11 mouse cellular contexts compared by ENCODE assay signal in genomic region chr11:116620073-116620472, GRCm38 (mm10). TPM values are rescaled to one million over a fixed set of nuclear protein-coding genes. Genes with fewer than 3 reads are reported as not detected.
DNase-seq lines count a peak whose midpoint lies in the region; ATAC-seq and TF ChIP-seq lines count a peak whose summit lies in the region.
"Had no signal": no experiment of that assay in that cellular context is flagged by ENCODE, and none has a peak within 500 bp of the region (broad histone marks: within the 10 kb centered on the region; RNA-seq: fewer than 3 reads in every experiment).

No protein-coding gene starts in this region.

- 0 out of 2 replicates have a peak overlapping the region, but pooled peaks have one; percentile 5 for H3K4me2 ChIP-seq in heart, embryonic 14.5 days (ENCODE audit: low read length)
- no peak overlapping the region for H3K4me2 ChIP-seq in embryonic facial prominence, embryonic 14.5 days (ENCODE audit: low read depth, low read length)
- no peak overlapping the region for H3K4me2 ChIP-seq in kidney, embryonic 16.5 days (replicated peaks; ENCODE audit: low read depth, low read length)

- WGBS in heart, embryonic 14.5 days, result 15% methylated on average over 9 of the region's 9 CpGs
- 32% methylated on average over 8 of the region's 9 CpGs for WGBS in embryonic facial prominence, embryonic 14.5 days
- WGBS in lung, adult 2 months, result 39% methylated on average over 9 of the region's 9 CpGs
- 29% methylated on average over 9 of the region's 9 CpGs for WGBS in kidney, embryonic 16.5 days

- no peaks in the 10 kb centered on the region for H3K9me3 ChIP-seq in heart, embryonic 14.5 days (ENCODE audit: control insufficient read depth, low read length)
- H3K9me3 ChIP-seq in embryonic facial prominence, embryonic 14.5 days (ENCODE audit: control insufficient read depth, low read length), result no peaks in the 10 kb centered on the region
- no peaks in the 10 kb centered on the region for H3K9me3 ChIP-seq in kidney, embryonic 16.5 days (ENCODE audit: low read length)
- H3K9me3 ChIP-seq: limb, embryonic 12.5 days had no signal

- no peak overlapping the region for H3K27ac ChIP-seq in heart, embryonic 14.5 days (replicated peaks in 1 of 2; ENCODE audit: control insufficient read depth in 1 of 2, insufficient read depth in 1 of 2, low read depth in 2 of 2, low read length in 2 of 2)
- no peak overlapping the region for H3K27ac ChIP-seq in embryonic facial prominence, embryonic 14.5 days (replicated peaks; ENCODE audit: low read depth, low read length)
- H3K27ac ChIP-seq in kidney, embryonic 16.5 days (ENCODE audit: low read length), result no peak overlapping the region
- H3K27ac ChIP-seq: limb, embryonic 12.5 days had no signal

- peaks cover 61 to 77% of the 10 kb centered on the region in 2 experiments for H3K4me1 ChIP-seq in heart, embryonic 14.5 days (ENCODE audit: control insufficient read depth in 2 of 2, insufficient read depth in 2 of 2, low read length in 2 of 2)
- peaks cover 24% of the 10 kb centered on the region for H3K4me1 ChIP-seq in embryonic facial prominence, embryonic 14.5 days (ENCODE audit: control insufficient read depth, insufficient read depth, low read length)
- H3K4me1 ChIP-seq in lung, adult 2 months (ENCODE audit: control insufficient read depth, insufficient read depth, low read length), result peaks cover 72% of the 10 kb centered on the region
- peaks cover 68% of the 10 kb centered on the region for H3K4me1 ChIP-seq in kidney, embryonic 16.5 days (ENCODE audit: insufficient read depth, low read length)

- no peaks in the 10 kb centered on the region for H3K27me3 ChIP-seq in heart, embryonic 14.5 days (ENCODE audit: control insufficient read depth, insufficient read depth, low read length)
- H3K27me3 ChIP-seq in embryonic facial prominence, embryonic 14.5 days (replicated peaks; ENCODE audit: control insufficient read depth, insufficient read depth, low read length), result peaks cover 3% of the 10 kb centered on the region; the same call in 1 of the 2 replicates
- H3K27me3 ChIP-seq in kidney, embryonic 16.5 days (ENCODE audit: insufficient read depth, low read length), result no peaks in the 10 kb centered on the region

- no peak for DNase-seq in heart, postnatal 4 days
- peak; percentile 60 for DNase-seq in ES-CJ7 (ENCODE audit: low read depth, low spot score)
- DNase-seq in embryonic facial prominence, embryonic 14.5 days (ENCODE audit: low spot score), result peak; percentile 48
- peak; percentile 65 for DNase-seq in lung, adult 2 months
- DNase-seq in right cerebral cortex, postnatal 4 days, result no peak
- DNase-seq in kidney, adult 11 months, result no peak
- DNase-seq: thymus, adult 18-20 months had no signal

- no peak overlapping the region for H3K4me3 ChIP-seq in heart, embryonic 14.5 days (ENCODE audit: control insufficient read depth in 1 of 2, insufficient read depth in 1 of 2, low read depth in 1 of 2, low read length in 2 of 2)
- H3K4me3 ChIP-seq in embryonic facial prominence, embryonic 14.5 days (ENCODE audit: low read depth, low read length), result no peak overlapping the region
- H3K4me3 ChIP-seq in lung, adult 2 months (replicated peaks; ENCODE audit: extremely low read depth, low read depth, low read length), result no peak overlapping the region
- no peak overlapping the region for H3K4me3 ChIP-seq in kidney, embryonic 16.5 days (ENCODE audit: low read length)
- H3K4me3 ChIP-seq: limb, embryonic 12.5 days had no signal

- no peak for TF ChIP-seq CTCF in lung, adult 2 months (IDR thresholded peaks at IDR 0.05; ENCODE audit: insufficient read depth, low read length)

- TF ChIP-seq POLR2A in lung, adult 2 months (IDR thresholded peaks at IDR 0.05; ENCODE audit: borderline replicate concordance, extremely low read depth, low read depth, low read length), result no peak

- peak overlapping the region; percentile 19; the same call in 1 of the 2 replicates for H3K9ac ChIP-seq in heart, embryonic 14.5 days (ENCODE audit: low read length)
- H3K9ac ChIP-seq in embryonic facial prominence, embryonic 14.5 days (ENCODE audit: low read depth, low read length), result no peak overlapping the region
- no peak overlapping the region for H3K9ac ChIP-seq in kidney, embryonic 16.5 days (replicated peaks; ENCODE audit: low read length)
- H3K9ac ChIP-seq: limb, embryonic 12.5 days had no signal

- no peaks in the 10 kb centered on the region for H3K36me3 ChIP-seq in heart, embryonic 14.5 days (ENCODE audit: control insufficient read depth, insufficient read depth, low read length)
- H3K36me3 ChIP-seq in embryonic facial prominence, embryonic 14.5 days (ENCODE audit: control insufficient read depth, insufficient read depth, low read length), result no peaks in the 10 kb centered on the region
- no peaks in the 10 kb centered on the region for H3K36me3 ChIP-seq in kidney, embryonic 16.5 days (ENCODE audit: insufficient read depth, low read length)
- H3K36me3 ChIP-seq: limb, embryonic 12.5 days had no signal

- no peak for ATAC-seq in heart, embryonic 14.5 days (ENCODE audit: insufficient number of reproducible peaks, insufficient read depth, low FRiP score, low read depth)
- no peak for ATAC-seq in embryonic facial prominence, embryonic 14.5 days (ENCODE audit: low read depth)
- ATAC-seq in kidney, embryonic 16.5 days (ENCODE audit: low FRiP score, low TSS enrichment), result no peak

RNA-seq across cellular contexts. Expression of gene Rhbdf2, which starts 6.7 kb away (rescaled TPM):
- polyA plus RNA-seq in heart, embryonic 14.5 days (2014; fragmentation: Nextera tagmentation; extraction: Ambion mirVana), result 6.4 and 6.6 TPM in 2 replicates
- total RNA-seq in heart, postnatal 4 days (2021), result 10 to 100 TPM; 16.4 to 17.5 TPM
- polyA plus RNA-seq in embryonic facial prominence, embryonic 14.5 days (2014; fragmentation: Nextera tagmentation; extraction: Ambion mirVana), result 3.6 and 4.4 TPM in 2 replicates
- polyA plus RNA-seq in lung, adult 2 months (2012; rRNA removed), result 82.2 and 87.8 TPM in 2 replicates
- 11.4 and 12.8 TPM in 2 replicates for polyA plus RNA-seq in kidney, embryonic 16.5 days (2015; fragmentation: Nextera tagmentation; extraction: Ambion mirVana)

RNA-seq across cellular contexts. Expression of gene Prcd, which starts 33.3 kb away (rescaled TPM):
- 1.3 and 1.9 TPM in 2 replicates for polyA plus RNA-seq in heart, embryonic 14.5 days (2014; fragmentation: Nextera tagmentation; extraction: Ambion mirVana)
- 1 to 10 TPM; 1.1 to 1.5 TPM for total RNA-seq in heart, postnatal 4 days (2021)
- polyA plus RNA-seq in embryonic facial prominence, embryonic 14.5 days (2014; fragmentation: Nextera tagmentation; extraction: Ambion mirVana), result 0.84 and 2.3 TPM in 2 replicates
- 2.8 and 5.6 TPM in 2 replicates for polyA plus RNA-seq in lung, adult 2 months (2012; rRNA removed)
- 1.3 and 1.5 TPM in 2 replicates for polyA plus RNA-seq in kidney, embryonic 16.5 days (2015; fragmentation: Nextera tagmentation; extraction: Ambion mirVana)

RNA-seq across cellular contexts. Expression of gene Aanat, which starts 33.8 kb away (rescaled TPM):
- 0.28 TPM in 1 of 2 replicates, not detected in the other for polyA plus RNA-seq in heart, embryonic 14.5 days (2014; fragmentation: Nextera tagmentation; extraction: Ambion mirVana)
- total RNA-seq in heart, postnatal 4 days (2021), result not detected
- polyA plus RNA-seq in embryonic facial prominence, embryonic 14.5 days (2014; fragmentation: Nextera tagmentation; extraction: Ambion mirVana), result not detected in 2 replicates
- polyA plus RNA-seq in lung, adult 2 months (2012; rRNA removed), result 0.15 TPM in 1 of 2 replicates, not detected in the other
- not detected in 2 replicates for polyA plus RNA-seq in kidney, embryonic 16.5 days (2015; fragmentation: Nextera tagmentation; extraction: Ambion mirVana)
- polyA plus RNA-seq: intestine, embryonic 14.5 days; limb, embryonic 12.5 days had no signal

RNA-seq across cellular contexts. Expression of gene Cygb, which starts 34.0 kb away (rescaled TPM):
- 5.8 and 6.7 TPM in 2 replicates for polyA plus RNA-seq in heart, embryonic 14.5 days (2014; fragmentation: Nextera tagmentation; extraction: Ambion mirVana)
- 10 to 100 TPM; 46.2 to 57.9 TPM for total RNA-seq in heart, postnatal 4 days (2021)
- polyA plus RNA-seq in embryonic facial prominence, embryonic 14.5 days (2014; fragmentation: Nextera tagmentation; extraction: Ambion mirVana), result 17.8 and 20.5 TPM in 2 replicates
- 33.6 and 41.2 TPM in 2 replicates for polyA plus RNA-seq in lung, adult 2 months (2012; rRNA removed)
- polyA plus RNA-seq in kidney, embryonic 16.5 days (2015; fragmentation: Nextera tagmentation; extraction: Ambion mirVana), result 17.0 and 17.5 TPM in 2 replicates

RNA-seq across cellular contexts. Expression of gene Ube2o, which starts 38.8 kb away (rescaled TPM):
- polyA plus RNA-seq in heart, embryonic 14.5 days (2014; fragmentation: Nextera tagmentation; extraction: Ambion mirVana), result 14.4 and 17.1 TPM in 2 replicates
- total RNA-seq in heart, postnatal 4 days (2021), result 10 to 100 TPM; 29.1 to 33.8 TPM
- polyA plus RNA-seq in embryonic facial prominence, embryonic 14.5 days (2014; fragmentation: Nextera tagmentation; extraction: Ambion mirVana), result 15.4 and 17.4 TPM in 2 replicates
- polyA plus RNA-seq in lung, adult 2 months (2012; rRNA removed), result 18.3 and 18.8 TPM in 2 replicates
- polyA plus RNA-seq in kidney, embryonic 16.5 days (2015; fragmentation: Nextera tagmentation; extraction: Ambion mirVana), result 5.8 and 6.4 TPM in 2 replicates

Comparison
In these comparisons a context has a peak if more than half of its experiments do, and no peak if none do; other contexts are left out.
1. DNase-seq: peak in ES-CJ7 (single experiment), embryonic facial prominence, embryonic 14.5 days (single experiment) and lung, adult 2 months (single experiment); none in heart, postnatal 4 days (single experiment), right cerebral cortex, postnatal 4 days (single experiment) and kidney, adult 11 months (single experiment).